Mouse (Mus musculus) heart, embryonic 13.5 days (tissue): Measurements from ENCODE around the gene Tcp10a. TPM values are rescaled to one million over a fixed set of nuclear protein-coding genes. Genes with fewer than 3 reads are reported as not detected.
A peak's percentile ranks its signal among the peaks of the same experiment; 100 is the strongest.
"Not testable (repeated sequence)": the region's sequence is repeated elsewhere in the genome, so short reads cannot be mapped to it uniquely, and the experiment has no call there.

ENCODE experiments used
- ATAC-seq: fragments of 200-750 bp; cut with Nextera tagmentation; 2 replicates; pipeline ENCODE4 v1.8.0; 2017; ENCODE audit warnings: moderate TSS enrichment; ENCODE audit not compliant: insufficient number of reproducible peaks, low FRiP score, low TSS enrichment; ENCODE audit errors: extremely low read depth
- H3K27ac ChIP-seq: fragments of 300-500 bp; sonication (generic); replicated peaks from 2 replicates; pipeline ENCODE4 v1.5.1; 2015; ENCODE audit warnings: moderate library complexity, mild to moderate bottlenecking, inconsistent platforms
- H3K27me3 ChIP-seq: fragments of 300-500 bp; sonication (generic); replicated peaks from 2 replicates; pipeline ENCODE4 v1.6.1; 2015; ENCODE audit warnings: mild to moderate bottlenecking, inconsistent platforms
- H3K36me3 ChIP-seq: fragments of 300-500 bp; sonication (generic); 2 replicates; pipeline ENCODE4 v1.6.1; 2015; ENCODE audit warnings: mild to moderate bottlenecking, inconsistent platforms
- H3K4me1 ChIP-seq: fragments of 300-500 bp; sonication (generic); 2 replicates; pipeline ENCODE4 v1.6.1; 2015; ENCODE audit warnings: inconsistent platforms
- H3K4me2 ChIP-seq: fragments of 300-500 bp; sonication (generic); 2 replicates; pipeline ENCODE4 v1.6.1; 2015; ENCODE audit warnings: inconsistent platforms, mild to moderate bottlenecking, moderate library complexity
- H3K4me3 ChIP-seq: fragments of 300-500 bp; sonication (generic); 2 replicates; pipeline ENCODE4 v1.5.1; 2015; ENCODE audit warnings: moderate library complexity, mild to moderate bottlenecking, inconsistent platforms
- H3K9ac ChIP-seq: fragments of 300-500 bp; sonication (generic); 2 replicates; pipeline ENCODE4 v1.6.1; 2015; ENCODE audit warnings: inconsistent platforms, mild to moderate bottlenecking, moderate library complexity
- H3K9me3 ChIP-seq: fragments of 300-500 bp; sonication (generic); 2 replicates; pipeline ENCODE4 v1.6.1; 2016; ENCODE audit warnings: inconsistent platforms
- WGBS: fragments of 180-500 bp; shearing (Covaris S2); methylation state at CpG from one replicate; pipeline ENCODE4 v1.1.7; 2015; ENCODE audit warnings: mixed read lengths; 5-methylcytosine and 5-hydroxymethylcytosine counted together
- polyA plus RNA-seq: library from polyadenylated mRNA; unstranded; fragments of >200 nt; fragmentation: Nextera tagmentation; extraction: Ambion mirVana; gene quantifications from 2 replicates; pipeline ENCODE4 v1.2.1, GENCODE M21; 2015

Gene Tcp10a
- polyA plus RNA-seq, result 0.13 TPM in 1 of 2 replicates, not detected in the other

- H3K9ac ChIP-seq, ATAC-seq, H3K4me1 ChIP-seq, H3K9me3 ChIP-seq, H3K4me3 ChIP-seq, H3K27me3 ChIP-seq, H3K36me3 ChIP-seq, H3K4me2 ChIP-seq, H3K27ac ChIP-seq: not testable (repeated sequence)
- WGBS, result 81% methylated on average over 4 of the region's 5 CpGs
Measured at GRCm38 (mm10) chr17:7324346-7324745, at the start of gene Tcp10a. Gene Tcp10a (plus strand): TSS chr17:7324646.

GRCm38 (mm10) chr17:7278702-7279242 lies 45.7 kb upstream of the Tcp10a start:
- Histone ChIP-seq H3K4me2 (no peak overlapping the region), H3K27me3 (no peaks in the 10 kb centered on the region), H3K9me3 (no peaks in the 10 kb centered on the region), H3K4me1 (peaks cover 27% of the 10 kb centered on the region), H3K36me3 (peaks cover 82% of the 10 kb centered on the region), H3K9ac (no peak overlapping the region), H3K27ac (no peak overlapping the region), H3K4me3 (no peak overlapping the region)
- WGBS, result 83% methylated on average over 15 of the region's 15 CpGs
- no peak for ATAC-seq

- Histone ChIP-seq H3K4me1 (peaks cover 27% of the 10 kb centered on the region), H3K9ac (no peak overlapping the region), H3K27me3 (no peaks in the 10 kb centered on the region), H3K27ac (no peak overlapping the region), H3K36me3 (peaks cover 80% of the 10 kb centered on the region), H3K4me2 (no peak overlapping the region), H3K9me3 (no peaks in the 10 kb centered on the region), H3K4me3 (no peak overlapping the region)
- ATAC-seq, result no peak
- 88% methylated on average over 9 of the region's 9 CpGs for WGBS
Measured at GRCm38 (mm10) chr17:7279251-7279650, 45.2 kb upstream of the Tcp10a start.

- peak overlapping the region; percentile 14; the same call in 1 of the 2 replicates for H3K4me2 ChIP-seq
- no peak overlapping the region for H3K4me3 ChIP-seq
- peak overlapping the region; percentile 95 for H3K27ac ChIP-seq
- no peaks in the 10 kb centered on the region for H3K27me3 ChIP-seq
- ATAC-seq, result peak; percentile 52; the same call in 1 of the 2 replicates
- peaks cover 69% of the 10 kb centered on the region for H3K4me1 ChIP-seq
- peak overlapping the region; percentile 38 for H3K9ac ChIP-seq
- no peaks in the 10 kb centered on the region for H3K9me3 ChIP-seq
- WGBS, result 15% methylated on average over 8 of the region's 8 CpGs
- H3K36me3 ChIP-seq, result peaks cover 57% of the 10 kb centered on the region
Measured at GRCm38 (mm10) chr17:7284297-7284910, 40.0 kb upstream of the Tcp10a start.

- WGBS, result 47% methylated on average over 12 of the region's 12 CpGs
- Histone ChIP-seq H3K36me3 (peaks cover 53% of the 10 kb centered on the region), H3K4me1 (peaks cover 69% of the 10 kb centered on the region)
Measured at GRCm38 (mm10) chr17:7285292-7285691, 39.2 kb upstream of the Tcp10a start.

GRCm38 (mm10) chr17:7286422-7287050 lies 37.9 kb upstream of the Tcp10a start:
- no peak overlapping the region for H3K4me3 ChIP-seq
- no peak overlapping the region for H3K4me2 ChIP-seq
- H3K9ac ChIP-seq, result no peak overlapping the region
- H3K4me1 ChIP-seq, result peaks cover 69% of the 10 kb centered on the region
- H3K9me3 ChIP-seq, result no peaks in the 10 kb centered on the region
- no peaks in the 10 kb centered on the region for H3K27me3 ChIP-seq
- H3K36me3 ChIP-seq, result peaks cover 53% of the 10 kb centered on the region
- ATAC-seq, result no peak
- H3K27ac ChIP-seq, result peak overlapping the region; percentile 95
- 70% methylated on average over 12 of the region's 12 CpGs for WGBS

More at GRCm38 (mm10) chr17:7285292-7285691, 39.2 kb upstream of the Tcp10a start:
- no peaks in the 10 kb centered on the region for H3K27me3 ChIP-seq
- no peak overlapping the region for H3K4me2 ChIP-seq
- no peaks in the 10 kb centered on the region for H3K9me3 ChIP-seq
- peak overlapping the region; percentile 95 for H3K27ac ChIP-seq
- no peak for ATAC-seq
- H3K9ac ChIP-seq, result peak overlapping the region; percentile 17; the same call in 1 of the 2 replicates
- H3K4me3 ChIP-seq, result no peak overlapping the region

- Histone ChIP-seq H3K27me3 (no peaks in the 10 kb centered on the region), H3K36me3 (peaks cover 83% of the 10 kb centered on the region), H3K4me3 (no peak overlapping the region), H3K4me2 (no peak overlapping the region), H3K4me1 (peaks cover 37% of the 10 kb centered on the region), H3K9ac (no peak overlapping the region), H3K27ac (no peak overlapping the region), H3K9me3 (no peaks in the 10 kb centered on the region)
- no peak for ATAC-seq
- 66% methylated on average over 11 of the region's 11 CpGs for WGBS
Measured at GRCm38 (mm10) chr17:7292012-7292684, 32.3 kb upstream of the Tcp10a start.

GRCm38 (mm10) chr17:7306278-7307196 lies 17.9 kb upstream of the Tcp10a start:
- not testable (repeated sequence) for H3K9ac ChIP-seq, H3K27me3 ChIP-seq, H3K27ac ChIP-seq, H3K4me1 ChIP-seq, H3K9me3 ChIP-seq, H3K4me2 ChIP-seq, H3K36me3 ChIP-seq, H3K4me3 ChIP-seq
- WGBS, result 46% methylated on average over 8 of the region's 8 CpGs
- peak; percentile 33; the same call in 1 of the 2 replicates for ATAC-seq

- H3K27me3 ChIP-seq, H3K9me3 ChIP-seq, H3K4me1 ChIP-seq, ATAC-seq, H3K9ac ChIP-seq, H3K4me2 ChIP-seq, H3K27ac ChIP-seq, H3K36me3 ChIP-seq, H3K4me3 ChIP-seq: not testable (repeated sequence)
- WGBS, result 53% methylated on average over 7 of the region's 8 CpGs
Measured at GRCm38 (mm10) chr17:7315693-7316382, 8.6 kb upstream of the Tcp10a start.

- not testable (repeated sequence) for H3K4me1 ChIP-seq, ATAC-seq, H3K36me3 ChIP-seq, H3K4me3 ChIP-seq, H3K4me2 ChIP-seq, H3K27me3 ChIP-seq, H3K9ac ChIP-seq, H3K27ac ChIP-seq, H3K9me3 ChIP-seq
- 62% methylated on average over 6 of the region's 6 CpGs for WGBS
Measured at GRCm38 (mm10) chr17:7319789-7320188, 4.7 kb upstream of the Tcp10a start.
